Mouse (Mus musculus) layer of hippocampus, postnatal 36 days (tissue): Measurements from ENCODE around the gene Hspa14. TPM values are rescaled to one million over a fixed set of nuclear protein-coding genes. Genes with fewer than 3 reads are reported as not detected.

Experiments used
- DNase-seq, 2 experiments: peaks; one replicate each; pipeline ENCODE4 v3.0.0; 2022
- total RNA-seq, 2 experiments: library from RNA; stranded (reverse); gene quantifications; 2 replicates each; pipeline ENCODE4 v1.2.3; 2021

The Hspa14 gene
- 10 to 100 TPM; 48.3 to 53.7 TPM for total RNA-seq

DNA sequence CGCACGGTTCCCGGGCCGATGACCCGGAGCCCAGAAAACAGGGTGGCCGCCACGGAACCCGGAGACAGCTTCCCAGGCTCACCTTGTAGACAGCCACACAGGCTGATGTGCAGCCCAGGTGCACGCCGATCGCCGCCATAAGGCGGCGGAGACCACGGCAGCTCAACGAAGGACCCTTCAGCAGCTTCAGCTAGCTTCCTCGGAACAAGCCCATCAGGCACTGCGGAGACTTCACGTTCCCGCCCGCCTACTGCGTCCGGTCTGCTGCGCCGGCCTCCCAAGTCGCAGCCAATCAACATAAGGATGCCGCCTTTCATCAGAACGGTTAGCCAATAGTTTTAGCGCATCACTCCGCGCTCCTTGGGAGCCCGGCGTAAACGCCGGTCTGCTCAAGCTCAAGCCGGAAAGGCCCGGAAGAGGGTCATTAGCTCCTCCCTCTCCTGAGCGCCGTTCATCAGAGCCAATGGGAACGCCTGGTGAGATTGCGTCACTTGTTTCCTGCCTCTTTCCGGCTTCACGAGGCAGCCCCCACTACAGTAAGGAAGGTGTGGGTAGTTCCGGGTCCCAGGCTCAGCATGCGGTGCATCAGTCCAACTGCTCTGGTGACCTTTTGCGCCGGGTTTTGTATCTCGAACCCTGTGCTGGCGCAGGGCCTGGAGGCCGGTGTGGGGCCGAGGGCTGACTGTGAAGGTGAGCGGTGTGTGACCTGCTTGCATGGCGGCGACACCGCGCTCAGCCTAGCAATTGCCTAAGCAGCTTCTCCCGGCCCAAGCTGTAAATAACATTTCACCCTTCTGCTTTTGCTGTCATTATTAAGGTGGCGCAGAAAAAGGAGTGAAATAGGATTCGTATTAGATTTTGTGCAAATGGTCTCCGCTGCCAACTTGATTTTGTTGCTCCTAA, at the start of gene Hspa14, which contains the start of the genes Gm45902 and Cdnf:
Gene Hspa14 (minus strand): TSS at position 263 of the 903 bp plus-strand sequence.
Gene Gm45902 (minus strand): TSS at position 239 of the 903 bp plus-strand sequence.
Gene Cdnf (plus strand): TSS at position 479 of the 903 bp plus-strand sequence.
- peak; percentile 93 to 97 for DNase-seq

GRCm38 (mm10) chr2:3546588-3546987, 34.0 kb upstream of the Hspa14 start:
- peak; percentile 42 to 52 for DNase-seq

DNA sequence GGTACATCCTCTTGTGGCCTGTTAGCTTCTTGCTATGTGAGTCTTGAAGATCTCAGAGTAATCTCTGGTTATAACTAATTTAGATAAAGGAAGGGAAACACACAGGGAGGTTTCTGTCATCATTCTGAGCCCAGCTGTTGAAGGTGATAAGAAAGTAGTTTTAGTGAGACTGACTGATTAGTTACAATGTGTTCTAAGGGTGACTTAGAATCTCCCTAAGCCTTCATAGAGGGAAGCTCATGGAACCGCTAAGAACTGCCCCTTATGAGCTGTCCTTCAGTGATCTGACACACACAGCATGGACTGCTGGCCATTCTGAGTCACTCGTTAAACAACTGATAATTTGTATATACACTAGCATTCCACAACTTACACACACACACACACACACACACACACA, 33.4 kb upstream of the Hspa14 start:
- DNase-seq = no peak

DNA sequence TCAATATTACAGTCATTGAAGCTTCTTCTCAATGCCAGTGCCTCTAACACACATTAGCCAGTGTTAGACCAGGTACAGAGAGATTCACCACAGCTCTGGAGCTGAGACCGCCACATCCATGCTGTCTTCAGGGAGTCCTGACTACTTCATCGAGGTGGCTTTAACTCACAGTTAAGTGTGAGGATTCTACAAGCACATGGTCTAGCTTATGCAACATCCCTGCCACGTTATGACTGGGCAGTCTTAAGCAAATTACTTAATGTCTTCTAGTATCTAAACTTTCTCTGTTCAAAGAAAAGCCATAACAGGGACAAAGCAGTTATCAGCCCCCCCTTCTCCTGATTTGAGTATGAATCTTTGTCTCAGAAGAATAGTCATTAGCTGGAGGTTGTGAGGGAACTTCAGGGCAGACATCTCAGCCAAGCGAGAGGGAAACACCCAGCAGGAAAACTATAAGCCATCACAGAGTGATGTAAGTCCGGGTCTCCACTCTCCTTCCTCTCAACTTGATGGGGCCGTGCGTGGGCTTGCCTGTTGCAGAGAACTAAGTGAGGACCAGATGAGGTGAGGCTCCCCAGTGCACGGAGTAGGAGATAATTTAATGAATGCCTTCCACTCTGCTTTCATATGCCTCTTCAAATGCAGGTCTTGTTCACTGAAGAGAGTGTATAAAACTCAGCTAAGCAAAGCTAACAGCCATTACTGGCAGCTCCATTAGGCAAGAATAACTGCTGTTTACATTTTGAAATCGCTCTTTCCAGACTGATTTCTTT, 28.9 kb upstream of the Hspa14 start:
- DNase-seq = no peak

GRCm38 (mm10) chr2:3526288-3526687, 13.7 kb upstream of the Hspa14 start:
- DNase-seq = no peak

DNA sequence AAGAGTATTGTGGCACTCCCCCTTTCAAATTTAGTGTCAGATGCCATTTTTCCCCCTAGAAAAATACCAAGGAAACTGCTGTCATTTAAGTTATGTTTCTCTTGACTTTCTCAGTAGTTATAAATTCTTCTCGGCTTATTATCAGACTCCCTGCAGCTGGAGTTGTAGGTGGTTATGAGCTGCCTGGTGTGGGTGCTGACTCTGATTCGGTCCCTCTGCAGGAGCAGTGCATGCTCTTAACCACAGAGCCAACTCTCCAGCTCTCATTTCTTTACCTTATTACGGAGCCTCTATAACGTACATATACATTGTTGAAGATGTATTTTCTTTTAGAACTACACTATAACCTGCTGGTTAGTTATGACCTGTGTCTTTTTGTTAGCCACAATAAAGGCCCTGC, 9.9 kb upstream of the Hspa14 start:
- DNase-seq = no peak

GRCm38 (mm10) chr2:3512076-3512475, 538 bp downstream of the Hspa14 start:
- peak in 1 of 2 experiments; percentile 4 for DNase-seq

GRCm38 (mm10) chr2:3500886-3501285, 11.7 kb downstream of the Hspa14 start:
- no peak for DNase-seq

GRCm38 (mm10) chr2:3499543-3499942, 13.1 kb downstream of the Hspa14 start:
- DNase-seq = no peak

DNA sequence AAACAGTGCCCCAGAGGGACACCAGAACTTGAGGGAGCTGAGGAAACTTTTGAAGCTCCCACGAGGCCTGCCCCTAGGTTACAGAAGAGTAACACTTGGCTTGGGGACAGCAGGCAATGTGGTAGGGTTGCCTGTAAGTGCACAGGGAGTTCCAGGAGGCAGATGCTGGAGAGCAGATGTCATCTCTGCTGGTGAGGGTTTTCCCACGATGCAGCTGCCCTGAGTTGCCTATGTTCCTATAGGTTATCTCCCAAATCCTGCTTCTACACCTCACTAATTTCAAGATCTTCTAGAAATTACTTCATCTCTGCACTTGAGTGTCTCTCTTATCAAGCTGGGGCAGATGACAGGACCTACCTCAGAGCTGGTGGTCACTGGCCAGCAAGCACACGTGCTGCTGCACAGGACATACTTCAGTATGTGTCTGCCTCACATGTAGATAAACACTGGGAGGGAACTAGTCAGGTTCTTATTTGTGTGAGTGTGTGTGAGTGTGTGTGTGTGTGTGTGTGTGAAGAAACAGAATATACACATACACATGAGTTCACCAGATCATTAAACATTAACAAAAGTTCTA, 18.7 kb downstream of the Hspa14 start:
- no peak for DNase-seq

GRCm38 (mm10) chr2:3489816-3490215, 22.8 kb downstream of the Hspa14 start:
- DNase-seq = no peak

DNA sequence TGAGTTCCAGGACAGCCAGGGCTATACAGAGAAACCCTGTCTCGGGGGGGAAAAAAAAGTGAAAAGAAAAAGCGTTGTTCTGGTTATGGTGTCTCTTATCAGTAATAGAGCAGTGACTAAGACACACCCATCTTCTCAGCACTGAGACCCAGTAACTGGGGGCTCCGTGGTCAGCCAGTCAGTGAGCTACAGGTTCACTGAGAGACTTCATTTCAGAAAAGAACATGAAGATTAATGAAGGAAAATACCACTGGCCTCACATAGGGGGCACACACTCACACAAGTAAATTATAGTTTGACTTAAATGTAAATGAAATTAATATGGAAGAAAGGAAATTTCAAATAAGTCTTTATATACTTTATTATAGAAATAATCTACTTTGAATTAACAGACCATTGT, 32.4 kb downstream of the Hspa14 start:
- DNase-seq = no peak

DNA sequence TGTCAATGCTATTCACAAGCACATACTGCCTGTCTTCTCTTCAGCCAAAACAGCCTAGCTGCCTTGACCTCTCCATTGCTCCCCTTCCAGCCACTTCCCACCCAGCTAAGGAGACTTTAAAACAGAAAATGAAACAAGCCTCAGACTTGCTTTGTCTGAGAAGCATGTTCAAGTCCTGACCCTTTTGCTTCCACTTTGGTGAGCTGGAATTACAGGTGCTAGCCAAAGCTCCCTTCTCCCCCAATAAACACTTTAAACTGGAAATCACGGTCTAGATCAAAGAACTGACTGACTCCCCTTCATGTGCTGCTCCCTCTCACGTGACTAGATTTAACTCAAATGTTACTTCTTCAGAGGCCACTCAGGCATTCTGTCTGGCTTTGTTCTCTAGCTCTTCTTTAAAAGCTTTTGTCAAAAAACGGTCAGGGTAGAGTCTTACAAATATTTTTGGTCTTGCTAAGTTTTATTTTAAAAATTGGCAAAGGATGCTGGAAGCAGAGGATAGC, 36.8 kb downstream of the Hspa14 start:
- no peak for DNase-seq

DNA sequence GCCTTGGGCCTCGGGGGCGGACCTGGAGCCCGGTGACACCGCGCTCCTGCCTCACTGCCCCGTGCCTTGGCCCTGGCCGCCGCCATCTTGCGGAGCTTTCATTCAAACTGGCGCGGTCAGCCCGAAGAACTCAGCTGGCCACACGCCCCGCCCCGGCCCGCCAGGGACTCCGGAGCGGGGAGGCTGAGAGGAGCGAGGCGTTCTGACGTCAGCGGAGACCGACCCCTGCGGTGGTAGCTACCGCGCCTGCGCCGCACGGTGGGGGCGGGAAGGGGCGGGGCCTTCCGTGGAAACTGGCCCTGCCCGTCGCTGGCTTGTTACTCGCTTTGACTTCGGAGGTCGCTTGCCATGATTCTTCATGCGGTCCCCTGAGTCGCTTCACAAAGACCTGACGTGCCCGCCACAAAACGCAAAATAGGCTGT, 37.7 kb downstream of the Hspa14 start, which contains the start of gene Suv39h2:
Gene Suv39h2 (minus strand): TSS at position 171 of the 423 bp plus-strand sequence.
- peak; percentile 96 for DNase-seq

DNA sequence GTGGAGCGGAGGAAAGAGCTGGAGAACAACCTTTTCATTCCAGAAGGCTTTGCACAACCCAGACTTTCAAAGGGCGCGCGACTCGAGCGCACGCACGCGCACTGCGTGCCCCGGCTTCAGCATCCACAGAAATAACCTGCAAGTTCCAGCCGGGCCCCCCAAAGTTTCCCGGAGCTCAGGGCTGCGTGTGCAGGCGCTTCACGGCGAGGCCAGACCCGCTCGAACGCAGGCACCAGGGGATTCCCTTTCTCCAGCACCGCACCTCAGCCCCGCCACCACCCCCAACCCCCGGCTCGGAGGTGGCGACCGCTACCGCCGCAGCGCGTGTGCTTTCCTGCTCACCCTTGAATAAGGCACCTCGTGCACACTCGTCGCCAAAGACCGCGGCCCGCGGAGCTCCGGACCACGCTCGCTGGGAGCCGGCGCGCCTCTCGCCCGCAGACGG, 38.2 kb downstream of the Hspa14 start:
- peak; percentile 54 to 64 for DNase-seq

DNA sequence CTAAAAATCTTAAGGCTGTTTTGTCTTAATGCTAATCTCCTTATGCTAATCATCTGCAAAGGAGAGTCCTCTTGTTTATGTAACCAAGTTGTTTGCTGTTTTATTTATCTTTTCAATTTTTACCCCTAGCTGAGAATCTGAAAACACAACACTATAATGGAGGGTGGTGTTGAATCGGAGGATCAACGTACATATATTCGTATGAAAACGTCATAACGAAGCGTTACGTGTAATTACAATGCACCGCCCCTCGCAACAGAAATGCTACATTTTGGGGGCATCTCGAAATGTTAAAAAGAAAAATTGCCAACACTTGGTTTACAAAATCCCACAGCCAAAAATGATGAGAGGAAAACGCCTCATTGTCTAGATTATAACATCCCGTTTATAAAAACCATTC, 38.7 kb downstream of the Hspa14 start:
- DNase-seq = no peak

- DNase-seq = no peak
Measured at GRCm38 (mm10) chr2:3456590-3456989, 56.0 kb downstream of the Hspa14 start.

DNA sequence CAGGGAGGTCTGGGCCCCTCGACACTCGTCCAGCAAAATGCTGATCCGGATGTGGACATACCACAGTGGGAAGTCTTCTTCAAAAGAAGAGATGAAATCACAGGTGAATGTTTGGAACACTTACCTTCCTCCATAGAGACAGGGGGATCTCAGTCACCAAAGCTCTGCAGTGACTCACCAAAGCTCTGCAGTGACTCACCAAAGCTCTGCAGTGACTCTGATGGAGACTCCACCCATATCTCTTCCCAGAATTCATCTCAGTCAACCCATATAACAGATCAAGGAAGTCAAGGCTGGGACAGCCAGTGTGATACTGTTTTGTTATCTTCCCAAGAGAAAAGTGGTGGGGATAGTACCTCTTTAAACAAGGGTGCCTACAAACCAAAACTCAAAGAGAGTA, 59.5 kb downstream of the Hspa14 start:
- DNase-seq = no peak

DNA sequence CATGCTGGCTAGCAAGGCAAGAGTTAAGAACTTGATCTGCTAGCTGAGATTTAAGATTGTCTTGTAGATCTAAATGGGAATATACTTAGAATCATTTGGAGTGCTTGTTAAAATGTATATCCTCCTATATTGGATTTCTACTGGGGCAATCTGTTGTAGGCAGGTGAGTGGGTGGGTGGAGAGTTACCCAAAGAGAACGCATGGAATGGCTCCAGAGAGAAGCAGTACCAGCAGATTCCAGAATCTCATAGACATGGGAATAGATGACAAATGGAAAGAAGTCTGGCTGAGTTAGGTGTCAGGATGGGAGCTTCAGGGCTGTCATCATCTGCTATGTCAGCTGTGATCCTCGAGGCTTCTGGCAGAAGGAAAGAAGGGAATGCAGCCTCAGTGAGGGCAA, 63.2 kb downstream of the Hspa14 start:
- peak; percentile 11 to 16 for DNase-seq

DNA sequence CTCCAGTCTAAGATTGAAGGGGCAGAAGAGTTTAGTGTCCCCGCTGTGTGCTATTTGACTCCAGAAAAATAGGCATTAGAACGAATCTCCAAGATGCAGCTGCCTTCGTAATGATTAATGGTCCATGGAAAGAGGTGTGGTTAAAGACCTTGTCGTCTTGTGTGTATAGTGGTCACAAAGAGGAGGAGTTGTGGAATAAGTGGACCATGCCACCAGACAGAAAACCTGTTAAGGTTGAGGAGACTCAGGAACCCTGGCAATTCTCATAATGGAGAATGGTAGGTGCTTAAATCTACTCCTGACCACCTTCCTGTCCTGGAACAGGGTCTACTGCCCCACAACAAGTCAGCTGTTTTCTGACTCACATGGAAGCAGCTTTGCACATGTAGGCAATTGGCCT, 66.6 kb downstream of the Hspa14 start:
- no peak for DNase-seq

GRCm38 (mm10) chr2:3444206-3444605, 68.4 kb downstream of the Hspa14 start:
- DNase-seq = peak in 1 of 2 experiments; percentile 50
